Mouse (Mus musculus) kidney, embryonic 15.5 days (tissue): ENCODE results near the gene Slc4a2. TPM values are rescaled to one million over a fixed set of nuclear protein-coding genes. Genes with fewer than 3 reads are reported as not detected.
"Not testable (repeated sequence)": the region's sequence is repeated elsewhere in the genome, so short reads cannot be mapped to it uniquely, and the experiment has no call there.

Experiments used
- ATAC-seq: fragments of 200-750 bp; cut with Nextera tagmentation; replicated peaks from 2 replicates; pipeline ENCODE4 v1.8.0; 2017; ENCODE audit warnings: moderate TSS enrichment; ENCODE audit not compliant: low FRiP score
- H3K27ac ChIP-seq: fragments of 300-500 bp; sonication (generic); 2 replicates; pipeline ENCODE4 v1.5.1; 2015; ENCODE audit warnings: mild to moderate bottlenecking, inconsistent platforms
- H3K27me3 ChIP-seq: fragments of 300-500 bp; sonication (generic); 2 replicates; pipeline ENCODE4 v1.6.1; 2015; ENCODE audit warnings: inconsistent platforms
- H3K36me3 ChIP-seq: fragments of 300-500 bp; sonication (generic); 2 replicates; pipeline ENCODE4 v1.6.1; 2015; ENCODE audit warnings: inconsistent platforms
- H3K4me1 ChIP-seq: fragments of 300-500 bp; sonication (generic); 2 replicates; pipeline ENCODE4 v1.6.1; 2015; ENCODE audit warnings: inconsistent platforms
- H3K4me2 ChIP-seq: fragments of 300-500 bp; sonication (generic); 2 replicates; pipeline ENCODE4 v1.6.1; 2015; ENCODE audit warnings: moderate library complexity, mild to moderate bottlenecking, inconsistent platforms
- H3K4me3 ChIP-seq: fragments of 300-500 bp; sonication (generic); replicated peaks from 2 replicates; pipeline ENCODE4 v1.5.1; 2015; ENCODE audit warnings: mild to moderate bottlenecking, inconsistent platforms
- H3K9ac ChIP-seq: fragments of 300-500 bp; sonication (generic); 2 replicates; pipeline ENCODE4 v1.6.1; 2015; ENCODE audit warnings: mild to moderate bottlenecking, inconsistent platforms
- H3K9me3 ChIP-seq: fragments of 300-500 bp; sonication (generic); replicated peaks from 2 replicates; pipeline ENCODE4 v1.6.1; 2016; ENCODE audit warnings: inconsistent platforms
- WGBS: fragments of 180-500 bp; shearing (Covaris S2); methylation state at CpG from one replicate; pipeline ENCODE4 v1.1.7; 2015; ENCODE audit warnings: mixed read lengths; 5-methylcytosine and 5-hydroxymethylcytosine counted together
- polyA plus RNA-seq: library from polyadenylated mRNA; unstranded; fragments of >200 nt; fragmentation: Nextera tagmentation; extraction: Ambion mirVana; gene quantifications from 2 replicates; pipeline ENCODE4 v1.2.1, GENCODE M21; 2015

The Slc4a2 gene
- polyA plus RNA-seq, 1 experiment from 2014 or later: 42.7 TPM

DNA sequence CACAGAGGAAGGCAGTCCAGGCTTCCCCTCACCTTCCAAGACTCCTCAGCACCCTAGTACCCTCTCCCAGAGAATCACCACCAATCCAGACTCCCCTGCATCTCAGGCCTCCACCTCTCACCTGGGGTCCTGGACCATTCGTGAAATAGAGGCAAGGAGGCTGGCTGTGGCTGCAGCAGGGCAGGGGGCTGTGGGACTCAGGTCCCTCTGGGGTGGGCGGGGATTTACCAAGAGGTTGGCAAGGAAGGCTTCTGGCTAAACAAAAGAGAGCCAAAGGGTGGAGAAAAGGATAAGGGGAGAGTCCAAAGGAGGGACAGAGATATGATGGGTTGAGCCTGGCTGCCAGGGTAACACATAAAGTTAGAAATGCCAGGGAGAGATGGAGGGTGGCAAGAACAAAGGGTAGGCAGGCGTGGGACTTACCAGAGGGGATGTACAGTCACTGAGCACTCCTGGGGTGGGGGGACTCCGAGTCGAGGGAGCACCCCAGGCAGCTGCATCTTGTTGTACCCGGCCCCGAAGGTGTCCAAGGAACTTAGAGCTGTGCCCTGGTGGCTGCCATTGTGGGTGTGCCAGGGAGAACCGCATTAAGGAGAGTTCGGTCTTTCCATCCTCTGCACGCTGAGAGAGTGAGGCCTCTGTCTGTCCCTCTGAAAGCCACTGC, 37.6 kb upstream of the Slc4a2 start:
- no peak overlapping the region for H3K27ac ChIP-seq
- no peaks in the 10 kb centered on the region for H3K36me3 ChIP-seq
- no peaks in the 10 kb centered on the region for H3K9me3 ChIP-seq
- 81% methylated on average over 10 of the region's 10 CpGs for WGBS
- no peak overlapping the region for H3K9ac ChIP-seq
- H3K4me1 ChIP-seq: peaks cover 55% of the 10 kb centered on the region
- ATAC-seq: no peak
- peaks cover 38% of the 10 kb centered on the region for H3K27me3 ChIP-seq
- H3K4me3 ChIP-seq: no peak overlapping the region
- H3K4me2 ChIP-seq: no peak overlapping the region

- Histone ChIP-seq H3K4me2 (peak overlapping the region; percentile 95), H3K27ac (0 out of 2 replicates have a peak overlapping the region, but pooled peaks have one; percentile 33), H3K4me1 (peaks cover 55% of the 10 kb centered on the region), H3K9me3 (no peaks in the 10 kb centered on the region), H3K27me3 (peaks cover 38% of the 10 kb centered on the region), H3K4me3 (peak overlapping the region; percentile 46), H3K36me3 (no peaks in the 10 kb centered on the region), H3K9ac (peak overlapping the region; percentile 37)
- WGBS: 1% methylated on average over 73 of the region's 73 CpGs
- peak; percentile 38 for ATAC-seq
These were observed 36.1 kb upstream of the Slc4a2 start for GRCm38 (mm10) chr5:24387264-24388241.

GRCm38 (mm10) chr5:24388246-24388915, 35.3 kb upstream of the Slc4a2 start:
- WGBS: 24% methylated on average over 25 of the region's 26 CpGs
- Histone ChIP-seq H3K4me3 (peak overlapping the region; percentile 46), H3K4me1 (peaks cover 54% of the 10 kb centered on the region), H3K27me3 (peaks cover 38% of the 10 kb centered on the region), H3K4me2 (peak overlapping the region; percentile 95), H3K9ac (peak overlapping the region; percentile 37), H3K36me3 (no peaks in the 10 kb centered on the region), H3K27ac (0 out of 2 replicates have a peak overlapping the region, but pooled peaks have one; percentile 33), H3K9me3 (no peaks in the 10 kb centered on the region)
- ATAC-seq: no peak

DNA sequence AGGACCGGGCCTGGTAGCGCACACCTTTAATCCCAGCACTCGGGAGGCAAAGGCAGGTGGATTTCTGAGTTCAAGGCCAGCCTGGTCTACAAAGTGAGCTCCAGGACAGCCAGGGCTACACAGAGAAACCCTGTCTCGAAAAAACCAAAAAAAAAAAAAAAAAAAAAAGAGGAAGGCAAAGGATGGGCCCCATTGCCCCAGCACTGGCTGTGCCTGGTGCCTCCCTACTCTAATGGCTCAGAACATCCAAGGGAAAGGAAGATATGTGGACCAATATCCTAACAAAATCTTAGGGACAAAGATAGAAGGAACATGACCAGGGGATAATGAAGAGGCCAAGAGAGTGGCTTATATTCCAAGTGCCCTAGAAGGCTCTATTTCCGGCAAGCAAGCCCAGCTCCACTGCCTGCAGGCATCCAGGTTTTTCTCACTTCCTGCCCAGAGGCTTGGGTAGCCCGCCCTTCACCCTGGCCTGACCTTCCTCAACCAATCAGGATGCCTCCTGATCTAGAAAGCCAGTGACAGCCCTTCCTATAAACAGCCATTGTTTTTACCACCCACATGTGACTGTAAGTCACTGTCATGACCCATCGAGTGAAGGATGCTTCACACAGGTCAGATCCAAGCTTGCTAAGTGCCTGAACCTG, 34.5 kb upstream of the Slc4a2 start:
- no peak for ATAC-seq
- whole genome bisulfite sequencing: 57% methylated on average over 7 of the region's 7 CpGs
- Histone ChIP-seq H3K9ac (no peak overlapping the region), H3K4me2 (no peak overlapping the region), H3K27ac (no peak overlapping the region), H3K9me3 (no peaks in the 10 kb centered on the region), H3K4me3 (no peak overlapping the region), H3K27me3 (peaks cover 38% of the 10 kb centered on the region), H3K36me3 (no peaks in the 10 kb centered on the region), H3K4me1 (peaks cover 54% of the 10 kb centered on the region)

DNA sequence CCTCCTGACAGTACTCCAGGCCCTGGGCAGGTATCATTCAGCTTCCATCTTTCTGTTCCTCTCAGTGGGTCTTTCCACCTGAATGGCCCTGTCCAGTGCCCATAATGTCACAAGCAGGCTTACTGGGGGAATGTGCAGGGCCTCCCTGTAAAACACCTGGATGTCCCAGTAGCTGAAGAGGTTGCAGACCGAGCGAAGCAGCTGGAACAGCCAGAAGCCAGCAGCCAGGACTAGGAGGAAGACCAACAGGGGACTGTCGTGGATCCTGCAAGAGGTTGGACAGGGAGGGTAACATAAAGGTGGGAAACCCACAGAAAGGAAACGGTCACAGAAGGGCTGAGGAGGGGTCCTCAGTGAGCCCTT, 34.0 kb upstream of the Slc4a2 start:
- Histone ChIP-seq H3K4me2 (no peak overlapping the region), H3K4me1 (peaks cover 49% of the 10 kb centered on the region), H3K9me3 (no peaks in the 10 kb centered on the region), H3K27me3 (peaks cover 34% of the 10 kb centered on the region), H3K4me3 (no peak overlapping the region), H3K36me3 (no peaks in the 10 kb centered on the region), H3K9ac (no peak overlapping the region), H3K27ac (no peak overlapping the region)
- 74% methylated on average over 4 of the region's 4 CpGs for WGBS
- no peak for ATAC-seq

- no peaks in the 10 kb centered on the region for H3K36me3 ChIP-seq
- 86% methylated on average over 7 of the region's 7 CpGs for WGBS
- H3K27ac ChIP-seq: no peak within 1 kb of the TSS
- H3K4me2 ChIP-seq: no peak within 1 kb of the TSS
- H3K4me1 ChIP-seq: peaks cover 49% of the 10 kb centered on the region
- no peak within 1 kb of the TSS for H3K9ac ChIP-seq
- no peak within 1 kb of the TSS for H3K4me3 ChIP-seq
- H3K27me3 ChIP-seq: peaks cover 19% of the 10 kb centered on the region
- ATAC-seq: no peak
- H3K9me3 ChIP-seq: no peaks in the 10 kb centered on the region
These were observed 31.8 kb upstream of the Slc4a2 start, which contains the start of gene Atg9b for GRCm38 (mm10) chr5:24391864-24392263. Gene Atg9b, minus strand, starts transcription at chr5:24392143.

DNA sequence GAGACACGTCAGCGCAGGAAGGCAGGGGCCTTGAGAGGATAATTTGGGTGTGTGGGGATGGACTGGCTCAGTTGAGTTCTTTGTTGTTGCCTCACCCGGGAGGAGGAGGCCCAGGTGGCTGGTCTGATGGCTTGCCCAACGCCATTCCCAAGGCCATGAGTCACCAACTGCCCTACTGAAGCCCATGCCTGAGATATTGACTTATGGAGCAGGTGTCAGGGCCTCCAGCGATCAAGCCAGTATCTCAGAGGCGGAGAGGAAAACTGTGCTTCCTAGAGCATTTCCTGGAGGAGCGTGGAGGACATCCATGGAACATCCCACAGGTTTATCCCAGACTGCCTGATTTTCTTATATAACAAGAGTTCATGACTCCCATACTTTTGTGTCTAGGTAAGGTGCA, 30.9 kb upstream of the Slc4a2 start:
- no peak overlapping the region for H3K27ac ChIP-seq
- no peak overlapping the region for H3K4me3 ChIP-seq
- no peak for ATAC-seq
- H3K9me3 ChIP-seq: no peaks in the 10 kb centered on the region
- H3K4me2 ChIP-seq: no peak overlapping the region
- 70% methylated on average over 7 of the region's 7 CpGs for WGBS
- H3K36me3 ChIP-seq: no peaks in the 10 kb centered on the region
- peaks cover 40% of the 10 kb centered on the region for H3K4me1 ChIP-seq
- peaks cover 12% of the 10 kb centered on the region for H3K27me3 ChIP-seq
- H3K9ac ChIP-seq: no peak overlapping the region

DNA sequence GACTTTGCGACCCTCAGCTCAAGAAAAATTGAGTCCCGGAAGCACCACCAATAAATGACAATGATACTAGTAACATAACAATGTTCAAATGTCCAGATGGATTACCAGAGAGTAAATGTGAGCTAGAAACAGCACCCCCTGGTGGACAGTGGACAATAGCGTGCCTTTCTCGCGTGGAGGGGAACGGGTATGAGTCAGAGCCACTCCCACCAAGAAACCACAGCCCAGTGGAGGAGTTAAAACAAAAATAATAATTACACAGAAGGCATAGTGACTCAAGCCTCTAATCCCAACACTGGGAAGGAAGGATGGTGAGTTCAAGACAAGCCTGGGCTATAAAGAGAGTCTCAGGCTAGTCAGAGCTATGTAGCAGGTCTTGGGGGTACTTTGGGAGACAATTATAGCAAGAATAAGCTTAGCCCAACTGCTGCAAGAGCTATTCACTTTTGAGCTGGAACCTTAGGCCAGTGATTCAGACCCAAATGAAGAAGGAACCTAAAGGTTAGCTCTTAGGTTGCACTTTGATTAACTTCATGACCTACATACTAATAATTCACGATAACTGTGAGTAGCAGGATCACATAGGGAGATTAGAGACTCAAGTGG, 30.1 kb upstream of the Slc4a2 start, which contains the start of gene Abcb8:
Abcb8 (plus strand) TSS at position 272 of the 606 bp plus-strand sequence.
- Histone ChIP-seq H3K27me3 (peaks cover 4% of the 10 kb centered on the region), H3K9me3 (no peaks in the 10 kb centered on the region), H3K4me3 (peak within 1 kb of the TSS; percentile 67), H3K4me1 (peaks cover 32% of the 10 kb centered on the region), H3K9ac (peak within 1 kb of the TSS; percentile 45), H3K36me3 (no peaks in the 10 kb centered on the region), H3K27ac (peak within 1 kb of the TSS; percentile 85), H3K4me2 (peak within 1 kb of the TSS; percentile 60)
- ATAC-seq: no peak
- WGBS: 22% methylated on average over 7 of the region's 7 CpGs

DNA sequence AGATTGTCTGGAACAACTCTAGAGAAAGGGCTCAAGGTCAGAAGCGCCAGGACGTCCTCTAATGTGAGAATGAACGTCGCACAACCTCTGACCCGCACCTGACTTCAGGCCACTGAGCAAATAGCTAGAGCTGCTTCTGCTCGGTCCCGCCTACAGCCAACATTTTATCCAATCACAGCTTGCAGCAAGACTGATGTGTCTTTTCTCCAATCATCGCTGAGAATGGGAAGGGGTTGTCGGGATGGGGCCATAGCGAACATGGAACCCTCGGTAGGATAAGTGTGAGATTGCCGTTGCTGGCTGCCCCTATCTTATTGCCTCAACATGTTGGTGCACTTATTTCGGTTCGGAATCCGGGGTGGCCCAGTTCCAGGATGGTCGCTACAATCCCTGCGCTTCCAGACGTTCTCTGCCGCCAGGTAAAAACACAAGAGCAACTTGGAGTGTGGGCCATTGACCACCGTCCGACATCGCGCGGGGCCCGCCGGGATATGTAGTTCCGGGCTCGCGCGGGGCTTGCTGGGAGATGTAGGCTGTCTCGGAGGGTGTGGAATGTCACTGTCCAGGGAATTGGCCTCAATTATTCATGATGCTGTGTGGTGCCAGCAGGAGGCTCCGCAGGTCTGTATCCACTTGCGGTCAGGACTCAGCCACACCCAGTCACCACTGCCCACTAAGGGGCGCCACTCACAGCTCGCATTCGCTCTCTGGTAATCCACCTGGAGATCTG, 29.3 kb upstream of the Slc4a2 start:
- no peaks in the 10 kb centered on the region for H3K27me3 ChIP-seq
- peak overlapping the region; percentile 45 for H3K9ac ChIP-seq
- WGBS: 1% methylated on average over 36 of the region's 36 CpGs
- peak; percentile 97 for ATAC-seq
- peak overlapping the region; percentile 67 for H3K4me3 ChIP-seq
- peak overlapping the region; percentile 85 for H3K27ac ChIP-seq
- peaks cover 25% of the 10 kb centered on the region for H3K4me1 ChIP-seq
- peak overlapping the region; percentile 60 for H3K4me2 ChIP-seq
- no peaks in the 10 kb centered on the region for H3K9me3 ChIP-seq
- H3K36me3 ChIP-seq: no peaks in the 10 kb centered on the region

- not testable (repeated sequence) for H3K4me3 ChIP-seq, H3K9ac ChIP-seq, H3K27ac ChIP-seq, H3K27me3 ChIP-seq, ATAC-seq, H3K4me2 ChIP-seq, H3K9me3 ChIP-seq
- Histone ChIP-seq H3K36me3 (peaks cover 17% of the 10 kb centered on the region), H3K4me1 (peaks cover 20% of the 10 kb centered on the region)
- WGBS: 91% methylated on average over 6 of the region's 6 CpGs
These were observed 27.4 kb upstream of the Slc4a2 start for GRCm38 (mm10) chr5:24396254-24396653.
